Mouse (Mus musculus): ENCODE results near the gene Tk1. TPM values are rescaled to one million over a fixed set of nuclear protein-coding genes. Genes with fewer than 3 reads are reported as not detected.
"Not testable (repeated sequence)": the region's sequence is repeated elsewhere in the genome, so short reads cannot be mapped to it uniquely, and the experiment has no call there.

The Tk1 gene
- total RNA-seq, 4 experiments from 2014 or later = 0.78 to 3.2 (median 2.3) TPM

GRCm38 (mm10) chr11:117792281-117792888, 33.5 kb downstream of the Tk1 start:
- no peak for DNase-seq (ENCODE audit: low spot score)

- no peak for DNase-seq (ENCODE audit: low spot score)
Measured at GRCm38 (mm10) chr11:117791441-117791761, 34.5 kb downstream of the Tk1 start.

- no peak for DNase-seq (ENCODE audit: low spot score)
Measured at GRCm38 (mm10) chr11:117790703-117791440, 35.0 kb downstream of the Tk1 start.

GRCm38 (mm10) chr11:117790286-117790685, 35.6 kb downstream of the Tk1 start:
- DNase-seq (ENCODE audit: low spot score) = peak; percentile 62

- not testable (repeated sequence) for DNase-seq (ENCODE audit: low spot score)
Measured at GRCm38 (mm10) chr11:117788481-117788880, 37.4 kb downstream of the Tk1 start.

- DNase-seq (ENCODE audit: low spot score) = no peak
Measured at GRCm38 (mm10) chr11:117786294-117786693, 39.6 kb downstream of the Tk1 start.

- no peak for DNase-seq (ENCODE audit: low spot score)
Measured at GRCm38 (mm10) chr11:117783683-117784309, 42.1 kb downstream of the Tk1 start.

GRCm38 (mm10) chr11:117783089-117783488, 42.8 kb downstream of the Tk1 start:
- DNase-seq (ENCODE audit: low spot score) = peak; percentile 59

- no peak for DNase-seq (ENCODE audit: low spot score)
Measured at GRCm38 (mm10) chr11:117782705-117783034, 43.2 kb downstream of the Tk1 start.

GRCm38 (mm10) chr11:117781993-117782704, 43.7 kb downstream of the Tk1 start, which contains the start of the genes Tmc8 and Tmc6:
Tmc8 (plus strand) TSS chr11:117782076.
Tmc6 (minus strand) TSS chr11:117782198.
- DNase-seq (ENCODE audit: low spot score) = peak; percentile 71

- peak; percentile 77 for DNase-seq (ENCODE audit: low spot score)
Measured at GRCm38 (mm10) chr11:117781199-117781821, 44.6 kb downstream of the Tk1 start.

- peak; percentile 89 for DNase-seq (ENCODE audit: low spot score)
Measured at GRCm38 (mm10) chr11:117780582-117781111, 45.2 kb downstream of the Tk1 start.

- no peak for DNase-seq (ENCODE audit: low spot score)
Measured at GRCm38 (mm10) chr11:117780199-117780515, 45.7 kb downstream of the Tk1 start.

- peak; percentile 84 for DNase-seq (ENCODE audit: low spot score)
Measured at GRCm38 (mm10) chr11:117779434-117780198, 46.3 kb downstream of the Tk1 start.

GRCm38 (mm10) chr11:117778851-117779433, 47.0 kb downstream of the Tk1 start:
- no peak for DNase-seq (ENCODE audit: low spot score)

- no peak for DNase-seq (ENCODE audit: low spot score)
Measured at GRCm38 (mm10) chr11:117778031-117778430, 47.9 kb downstream of the Tk1 start.

- DNase-seq (ENCODE audit: low spot score) = no peak
Measured at GRCm38 (mm10) chr11:117777111-117777510, 48.8 kb downstream of the Tk1 start.

GRCm38 (mm10) chr11:117776085-117776792, 49.7 kb downstream of the Tk1 start:
- no peak for DNase-seq (ENCODE audit: low spot score)

- no peak for DNase-seq (ENCODE audit: low spot score)
Measured at GRCm38 (mm10) chr11:117775540-117775939, 50.4 kb downstream of the Tk1 start.

- peak; percentile 25 for DNase-seq (ENCODE audit: low spot score)
Measured at GRCm38 (mm10) chr11:117774925-117775324, 51.0 kb downstream of the Tk1 start.

Measured in heart, adult 8-10 months (tissue).